Mouse (Mus musculus) thymus, adult 2 months (tissue): ENCODE measurements around the gene Flnc. TPM values are rescaled to one million over a fixed set of nuclear protein-coding genes. Genes with fewer than 3 reads are reported as not detected.

Source experiments
- DNase-seq: peaks from one replicate; pipeline ENCODE4 v3.0.0; 2021
- H3K27ac ChIP-seq: fragments of 200-500 bp; 2 replicates; pipeline ENCODE4 v1.5.1; 2012; ENCODE audit warnings: low read length, control low read depth; ENCODE audit not compliant: control insufficient read depth, insufficient read depth
- H3K27me3 ChIP-seq: fragments of 200-500 bp; 2 replicates; pipeline ENCODE4 v1.6.1; 2012; ENCODE audit warnings: mild to moderate bottlenecking, low read length, moderate library complexity, mixed read lengths; ENCODE audit not compliant: control insufficient read depth, insufficient read depth
- H3K36me3 ChIP-seq: fragments of 200-500 bp; 2 replicates; pipeline ENCODE4 v1.6.1; 2012; ENCODE audit warnings: mild to moderate bottlenecking, low read length, moderate library complexity; ENCODE audit not compliant: control insufficient read depth, insufficient read depth
- H3K4me1 ChIP-seq: fragments of 200-500 bp; replicated peaks from 2 replicates; pipeline ENCODE4 v1.6.1; 2012; ENCODE audit warnings: low read length; ENCODE audit not compliant: control insufficient read depth, insufficient read depth
- H3K4me3 ChIP-seq: fragments of 200-500 bp; 2 replicates; pipeline ENCODE4 v1.5.1; 2012; ENCODE audit warnings: mild to moderate bottlenecking, low read length, control low read depth, moderate library complexity; ENCODE audit not compliant: control insufficient read depth, insufficient read depth
- CTCF ChIP-seq: fragments of 200-500 bp; IDR thresholded peaks from 2 replicates; pipeline ENCODE4 v1.5.1; 2012; ENCODE audit warnings: mild to moderate bottlenecking, control low read depth, low read length, moderate library complexity, borderline replicate concordance; ENCODE audit not compliant: control insufficient read depth, poor library complexity, insufficient read depth; ENCODE audit errors: extremely low read depth
- POLR2A ChIP-seq: fragments of 200-500 bp; IDR thresholded peaks from 2 replicates; pipeline ENCODE4 v1.6.1; 2012; ENCODE audit warnings: mild to moderate bottlenecking, low read length, control low read depth, moderate library complexity; ENCODE audit not compliant: control insufficient read depth, poor library complexity, insufficient read depth; ENCODE audit errors: extremely low read depth
- WGBS: fragments of 180-500 bp; shearing (Covaris S2); methylation state at CpG from one replicate; pipeline ENCODE4 v1.1.7; 2018; 5-methylcytosine and 5-hydroxymethylcytosine counted together
- polyA plus RNA-seq: library from polyadenylated mRNA; depleted of rRNA; stranded (reverse); fragments of >200 nt; gene quantifications from 2 replicates; pipeline ENCODE4 v1.2.3, GENCODE M21; 2012

Flnc gene
- polyA plus RNA-seq, 1 experiment = 2.5 TPM

GRCm38 (mm10) chr6:29406412-29406811, 26.6 kb upstream of the Flnc start:
- TF ChIP-seq POLR2A (no peak), CTCF (no peak)
- no peaks in the 10 kb centered on the region for H3K4me1 ChIP-seq
- H3K27ac ChIP-seq = no peak overlapping the region
- no peaks in the 10 kb centered on the region; the same call in 1 of the 2 replicates for H3K27me3 ChIP-seq
- no peaks in the 10 kb centered on the region for H3K36me3 ChIP-seq
- WGBS = 90% methylated on average over 6 of the region's 6 CpGs
- no peak for DNase-seq
- no peak overlapping the region for H3K4me3 ChIP-seq

- WGBS = 31% methylated on average over 9 of the region's 9 CpGs
- H3K4me1 ChIP-seq = peaks cover 15% of the 10 kb centered on the region
- H3K4me3 ChIP-seq = no peak overlapping the region
- no peaks in the 10 kb centered on the region for H3K36me3 ChIP-seq
- DNase-seq = peak; percentile 37
- H3K27me3 ChIP-seq = no peaks in the 10 kb centered on the region
- TF ChIP-seq POLR2A (no peak), CTCF (no peak)
- H3K27ac ChIP-seq = no peak overlapping the region
These were observed 17.6 kb upstream of the Flnc start for GRCm38 (mm10) chr6:29415446-29415845.

- DNase-seq = no peak
- no peak overlapping the region for H3K4me3 ChIP-seq
- TF ChIP-seq CTCF (no peak), POLR2A (no peak)
- WGBS = 33% methylated on average over 2 of the region's 2 CpGs
- H3K4me1 ChIP-seq = peaks cover 6% of the 10 kb centered on the region
- no peaks in the 10 kb centered on the region for H3K27me3 ChIP-seq
- no peak overlapping the region for H3K27ac ChIP-seq
- no peaks in the 10 kb centered on the region for H3K36me3 ChIP-seq
These were observed 12.5 kb upstream of the Flnc start for GRCm38 (mm10) chr6:29420596-29420995.

- Histone ChIP-seq H3K4me3 (no peak overlapping the region), H3K36me3 (no peaks in the 10 kb centered on the region), H3K27me3 (no peaks in the 10 kb centered on the region), H3K27ac (no peak overlapping the region), H3K4me1 (no peaks in the 10 kb centered on the region)
- DNase-seq = no peak
- TF ChIP-seq POLR2A (no peak), CTCF (no peak)
- WGBS = 94% methylated on average over 8 of the region's 8 CpGs
These were observed 7.9 kb upstream of the Flnc start for GRCm38 (mm10) chr6:29425118-29425517.

- H3K4me1 ChIP-seq = no peaks in the 10 kb centered on the region
- 92% methylated on average over 6 of the region's 6 CpGs for WGBS
- no peak for DNase-seq
- no peak for TF ChIP-seq CTCF
- no peak for TF ChIP-seq POLR2A
- H3K4me3 ChIP-seq = no peak overlapping the region
- H3K27ac ChIP-seq = no peak overlapping the region
- H3K27me3 ChIP-seq = no peaks in the 10 kb centered on the region
- H3K36me3 ChIP-seq = no peaks in the 10 kb centered on the region
These were observed 6.7 kb upstream of the Flnc start for GRCm38 (mm10) chr6:29426331-29426730.

- no peak for DNase-seq
- 71% methylated on average over 4 of the region's 4 CpGs for WGBS
- Histone ChIP-seq H3K27ac (no peak overlapping the region), H3K36me3 (no peaks in the 10 kb centered on the region), H3K27me3 (no peaks in the 10 kb centered on the region), H3K4me1 (no peaks in the 10 kb centered on the region), H3K4me3 (no peak overlapping the region)
- no peak for TF ChIP-seq POLR2A
- no peak for TF ChIP-seq CTCF
These were observed 4.9 kb upstream of the Flnc start for GRCm38 (mm10) chr6:29428171-29428570.
